Mouse (Mus musculus) lung, postnatal 14 days (tissue): ENCODE data around the gene Clcn7.
"Not testable (repeated sequence)": the region's sequence is repeated elsewhere in the genome, so short reads cannot be mapped to it uniquely, and the experiment has no call there.

Source experiments
- DNase-seq: peaks from one replicate; pipeline ENCODE4 v3.0.0; 2021

The Clcn7 gene

DNA sequence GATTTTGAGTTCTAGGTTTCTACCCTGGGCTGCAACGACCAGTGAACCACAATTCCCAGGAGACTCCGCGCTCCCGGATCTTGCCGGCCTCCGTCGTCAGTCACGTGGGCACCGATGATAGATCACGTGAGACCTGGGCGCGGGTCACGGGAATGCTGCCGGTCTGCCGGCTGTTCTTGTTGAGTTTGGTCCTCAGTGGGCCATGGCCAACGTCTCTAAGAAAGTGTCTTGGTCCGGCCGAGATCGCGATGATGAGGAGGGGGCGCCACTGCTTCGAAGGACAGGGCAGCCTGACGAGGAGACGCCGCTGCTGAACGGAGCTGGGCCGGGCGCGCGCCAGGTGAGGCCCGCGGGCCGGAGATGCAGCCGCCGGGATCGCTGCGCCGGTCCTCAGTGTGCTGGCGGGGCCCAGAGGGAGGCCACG is at the start of gene Clcn7:
Clcn7 (plus strand) TSS at position 117 of the 424 bp plus-strand sequence.
- peak; percentile 93 for DNase-seq

DNA sequence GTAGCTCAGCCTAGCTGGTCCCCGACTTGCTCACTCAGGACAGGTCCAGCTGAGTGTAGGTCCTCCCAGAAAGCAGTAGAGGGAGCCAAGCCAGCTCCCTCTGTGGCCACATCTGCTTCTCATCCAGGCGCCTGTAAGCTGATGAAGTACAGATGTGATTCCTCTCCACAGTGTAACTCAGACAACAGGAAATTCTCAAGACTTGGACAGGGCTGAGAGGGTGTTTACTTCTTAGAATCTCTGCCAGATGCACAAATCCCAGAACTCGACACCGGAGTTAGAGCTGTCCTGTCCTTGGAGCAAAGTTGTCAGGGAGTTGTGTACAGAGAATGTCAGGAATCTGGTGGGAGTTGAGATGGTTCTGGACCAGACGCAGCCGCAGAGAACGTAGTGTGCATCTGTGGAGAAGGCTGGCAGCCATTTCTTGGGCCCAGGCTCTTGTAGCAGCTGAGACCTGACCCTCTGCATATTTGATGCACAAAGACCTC is 49.7 kb upstream of the Clcn7 start, which contains the start of gene Tmem204:
Tmem204 (minus strand) TSS at position 148 of the 488 bp plus-strand sequence.
- peak; percentile 74 for DNase-seq

DNA sequence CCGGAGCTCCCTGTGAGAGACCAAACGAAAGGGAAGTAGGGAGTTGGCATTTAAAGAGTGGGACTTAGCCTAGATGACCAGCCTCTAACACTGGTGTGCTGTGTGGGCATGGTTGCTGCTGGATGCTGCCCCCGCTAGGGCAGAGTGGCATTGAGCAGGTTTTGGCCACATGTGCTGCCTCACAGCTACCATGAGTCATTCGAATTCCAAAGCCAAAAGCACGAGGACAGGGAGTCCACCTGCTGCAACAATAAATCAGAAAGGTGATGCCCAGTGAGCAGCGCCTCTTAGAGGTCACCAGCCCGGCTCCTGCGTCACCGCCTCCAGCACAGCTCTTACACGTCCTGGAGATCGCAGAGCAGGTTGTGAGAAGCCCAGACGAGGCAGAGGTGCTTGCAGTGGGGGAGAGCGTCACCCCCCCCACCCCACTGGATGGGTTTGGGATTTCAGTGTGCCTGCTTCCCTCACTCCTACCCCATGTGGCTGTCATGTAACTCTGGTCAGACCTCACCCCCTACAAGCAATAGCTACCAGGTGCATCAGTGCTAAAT is 48.3 kb upstream of the Clcn7 start:
- DNase-seq = no peak

DNA sequence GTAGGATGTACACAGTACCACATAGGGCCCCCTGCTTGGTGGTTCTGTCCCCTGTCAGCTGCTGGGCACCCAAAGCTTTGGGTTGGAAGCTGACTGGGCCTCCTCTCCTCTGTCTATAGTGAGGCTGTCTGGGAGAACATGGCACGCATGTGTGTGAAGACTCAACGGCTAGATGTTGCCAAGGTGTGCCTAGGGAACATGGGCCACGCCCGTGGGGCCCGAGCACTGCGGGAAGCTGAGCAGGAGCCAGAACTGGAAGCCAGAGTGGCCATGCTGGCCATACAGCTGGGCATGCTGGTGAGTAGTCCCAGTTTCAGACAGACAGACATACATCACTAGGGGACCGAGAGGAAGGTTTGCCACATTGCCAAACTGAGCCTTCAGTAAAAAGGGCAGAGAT is 46.5 kb upstream of the Clcn7 start:
- DNase-seq = no peak

DNA sequence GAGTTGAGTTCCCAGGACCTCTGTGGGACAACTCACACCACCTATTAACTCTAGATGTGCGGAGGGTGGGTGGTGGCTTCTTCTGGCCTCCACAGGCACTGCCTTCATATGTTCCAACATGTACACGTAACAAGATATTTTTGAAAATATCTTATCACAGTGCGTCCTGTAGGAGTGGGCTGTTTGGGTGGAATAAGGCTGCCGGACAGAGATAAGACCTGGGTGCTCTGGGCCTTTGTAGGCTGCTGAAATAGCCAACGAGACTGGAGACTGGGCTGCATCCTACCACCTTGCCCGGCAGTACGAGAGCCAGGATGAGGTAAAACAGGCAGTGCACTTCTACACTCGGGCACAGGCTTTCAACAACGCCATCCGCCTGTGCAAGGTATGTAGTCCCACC is 44.0 kb upstream of the Clcn7 start:
- DNase-seq = no peak

DNA sequence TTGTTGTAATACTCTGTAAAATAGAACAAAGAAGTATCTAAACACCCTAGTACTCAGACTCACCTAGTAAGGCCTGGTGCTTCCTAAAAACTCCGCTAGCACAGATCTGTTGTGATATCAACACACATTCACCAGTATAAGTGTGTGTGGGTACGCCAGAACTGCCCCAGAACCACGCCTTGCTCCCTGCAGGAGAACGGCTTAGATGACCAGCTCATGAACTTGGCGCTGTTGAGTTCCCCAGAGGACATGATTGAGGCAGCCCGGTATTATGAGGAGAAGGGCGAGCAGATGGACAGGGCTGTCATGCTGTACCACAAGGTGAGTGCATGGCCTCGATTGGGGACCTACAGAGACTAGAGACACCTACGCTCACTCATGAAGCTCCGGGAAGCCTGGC is 42.7 kb upstream of the Clcn7 start:
- DNase-seq = no peak

DNA sequence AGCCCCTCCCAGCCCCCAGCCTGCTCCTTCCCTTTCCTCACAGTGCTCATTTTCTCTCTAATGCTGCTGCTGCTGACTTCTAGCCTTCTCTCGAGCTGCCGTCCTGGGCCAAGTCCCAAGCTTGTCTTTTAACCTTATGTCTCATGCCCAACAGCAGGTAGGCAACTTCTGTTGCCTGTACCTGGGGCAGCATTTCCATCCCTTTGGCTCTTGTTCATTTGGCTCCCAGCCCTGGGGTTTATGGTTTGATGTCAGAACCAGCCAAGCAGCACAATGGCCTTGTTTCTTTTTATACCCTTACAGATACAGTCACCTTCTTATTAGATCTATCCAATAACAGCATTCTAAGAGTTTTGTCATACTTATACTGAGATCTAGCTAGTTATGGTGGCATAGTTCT is 37.0 kb upstream of the Clcn7 start:
- no peak for DNase-seq

DNA sequence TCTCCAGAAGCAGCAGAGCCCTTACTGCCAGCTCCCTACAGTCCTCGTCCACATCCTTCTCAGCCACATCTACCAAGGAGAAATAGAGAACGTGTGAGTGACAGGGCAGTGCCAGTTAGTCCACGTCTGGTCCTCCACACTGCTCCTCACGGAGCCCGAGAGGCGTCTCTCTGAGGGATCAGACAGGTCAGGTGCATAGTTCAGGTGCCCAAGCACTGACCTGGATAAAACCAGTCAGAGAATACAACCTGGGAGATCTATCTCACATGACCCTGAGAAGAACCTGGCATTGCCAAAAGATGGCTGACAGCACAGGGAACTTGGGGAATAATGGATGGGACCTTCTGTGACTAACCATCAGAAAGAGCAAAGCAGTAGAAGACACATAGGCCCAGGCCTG is 33.1 kb upstream of the Clcn7 start:
- no peak for DNase-seq

DNA sequence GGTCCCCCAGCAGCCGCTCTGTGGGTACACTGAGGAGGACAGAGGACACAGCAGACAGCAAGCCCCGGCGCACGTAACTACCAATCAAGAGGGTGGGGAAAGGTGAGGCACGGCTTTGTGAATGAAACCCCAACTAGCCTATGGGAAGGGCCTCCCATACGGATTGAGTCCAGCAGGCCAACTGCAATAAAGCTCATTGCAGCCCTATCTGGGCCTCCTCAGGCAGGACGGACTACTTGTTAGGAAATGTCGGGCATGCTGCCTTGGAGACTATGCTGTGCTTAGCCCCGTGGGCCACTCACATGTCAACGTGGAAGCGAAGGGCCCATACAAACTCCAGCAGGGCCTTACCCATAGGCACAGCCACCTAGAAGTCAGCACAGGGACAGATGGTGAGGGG is 31.9 kb upstream of the Clcn7 start:
- DNase-seq = no peak

DNA sequence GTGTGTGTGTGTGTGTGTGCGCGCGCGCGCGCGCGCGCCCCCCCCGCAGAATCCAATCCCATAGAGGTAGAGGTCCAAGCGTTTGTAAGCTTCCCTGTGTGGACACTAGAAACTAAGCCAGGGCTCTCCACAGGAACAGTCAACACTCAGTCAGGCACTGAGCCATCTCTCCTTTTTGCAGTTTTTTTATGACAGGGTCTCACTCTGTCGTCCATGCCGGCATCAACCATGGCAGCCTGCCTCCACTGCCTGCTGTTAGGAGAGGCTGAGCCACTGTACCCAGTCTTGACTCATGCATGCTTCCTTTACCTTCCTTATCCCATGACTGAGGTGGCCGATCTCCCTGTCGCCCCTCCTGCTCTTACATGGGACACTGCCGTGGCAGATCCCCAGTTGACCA is 25.4 kb upstream of the Clcn7 start:
- DNase-seq = no peak

DNA sequence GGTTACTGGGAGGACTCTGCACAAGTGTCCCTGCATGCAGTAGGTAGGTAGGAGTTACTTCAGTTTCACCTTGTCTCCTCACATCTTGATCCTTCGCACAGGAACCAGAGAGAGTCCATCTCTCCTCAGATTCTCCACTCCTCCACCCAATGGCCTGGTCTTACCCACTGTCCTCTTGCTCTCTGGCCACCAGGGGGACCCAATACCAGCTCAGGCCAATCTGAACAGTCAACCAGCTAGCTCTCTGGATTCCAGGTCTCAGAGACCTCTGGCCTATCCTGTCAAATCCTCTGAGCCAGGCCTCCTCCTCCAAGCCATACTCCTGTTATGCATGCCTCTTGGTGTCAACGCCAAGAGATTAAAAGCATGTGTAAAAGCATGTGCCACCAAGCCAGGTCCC is 23.6 kb upstream of the Clcn7 start:
- peak; percentile 55 for DNase-seq

DNA sequence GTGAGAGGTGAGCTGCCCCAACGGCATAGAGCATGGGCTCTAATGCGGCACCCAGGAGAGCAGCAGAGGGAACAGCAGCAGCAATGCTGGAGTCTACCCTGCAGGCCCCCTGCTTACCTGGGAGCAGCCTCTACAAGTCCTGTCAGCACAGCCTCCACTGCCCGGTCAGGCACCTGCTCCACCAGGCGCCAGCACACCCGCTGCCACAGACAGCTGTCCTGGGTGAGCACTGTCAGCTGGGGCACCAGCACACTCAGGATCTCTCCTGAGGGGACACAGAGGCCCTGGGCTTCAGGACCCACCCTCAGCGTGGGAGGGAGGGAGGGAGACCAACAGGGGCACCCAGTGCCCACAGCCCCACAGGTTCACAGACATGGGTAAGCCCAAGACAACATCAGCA is 22.6 kb upstream of the Clcn7 start:
- no peak for DNase-seq

DNA sequence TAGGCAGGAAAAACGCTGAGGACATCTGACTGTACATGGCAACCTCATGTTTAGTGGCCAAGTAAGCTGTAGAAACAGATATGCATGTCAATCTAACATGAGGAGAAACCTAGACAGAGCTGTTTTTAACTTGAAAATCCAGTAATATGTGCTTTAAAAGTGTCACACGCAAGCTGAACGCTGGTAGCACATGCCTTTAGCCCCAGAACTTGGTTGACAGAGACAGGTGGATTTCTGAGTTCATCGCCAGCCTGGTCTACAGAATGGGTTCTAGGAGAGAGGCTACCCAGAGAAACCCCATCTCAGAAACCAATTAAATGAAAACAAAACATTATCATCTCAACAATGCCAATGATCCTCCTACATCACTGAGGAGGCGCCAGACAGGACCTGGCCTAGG is 22.0 kb upstream of the Clcn7 start:
- no peak for DNase-seq

DNA sequence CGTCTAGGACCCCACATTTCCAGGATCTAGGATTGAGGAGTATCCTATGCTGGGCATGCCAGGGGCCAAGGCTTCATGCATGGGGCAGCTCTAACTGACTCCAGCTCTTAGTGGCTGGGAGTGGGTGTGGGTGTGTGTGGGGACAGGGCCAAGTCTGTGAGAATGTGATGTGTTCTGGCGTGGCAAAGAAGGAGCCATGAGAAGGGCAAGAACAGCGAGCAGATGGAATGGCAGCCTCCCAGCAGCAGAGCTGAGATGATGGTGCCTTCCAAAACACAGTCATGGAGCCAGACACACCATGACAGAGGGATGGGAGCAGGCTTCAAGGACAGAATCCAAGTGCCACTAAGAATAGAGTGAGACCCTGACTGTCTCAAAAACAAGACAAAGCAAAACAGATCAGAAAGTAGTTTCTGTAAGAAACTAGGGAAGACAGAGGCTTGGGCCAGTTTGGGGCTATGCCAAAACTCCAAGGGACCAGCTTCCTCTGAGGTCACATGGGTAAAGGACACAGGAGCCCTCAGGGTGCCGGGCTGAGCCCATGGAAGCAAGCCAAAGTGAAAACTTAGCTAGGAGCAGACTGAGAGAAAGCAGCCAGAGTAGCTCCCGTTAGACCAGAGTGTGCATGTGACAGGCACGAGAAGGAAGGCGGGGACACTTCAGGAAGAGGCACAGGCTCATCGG is 21.3 kb upstream of the Clcn7 start:
- peak; percentile 63 for DNase-seq

DNA sequence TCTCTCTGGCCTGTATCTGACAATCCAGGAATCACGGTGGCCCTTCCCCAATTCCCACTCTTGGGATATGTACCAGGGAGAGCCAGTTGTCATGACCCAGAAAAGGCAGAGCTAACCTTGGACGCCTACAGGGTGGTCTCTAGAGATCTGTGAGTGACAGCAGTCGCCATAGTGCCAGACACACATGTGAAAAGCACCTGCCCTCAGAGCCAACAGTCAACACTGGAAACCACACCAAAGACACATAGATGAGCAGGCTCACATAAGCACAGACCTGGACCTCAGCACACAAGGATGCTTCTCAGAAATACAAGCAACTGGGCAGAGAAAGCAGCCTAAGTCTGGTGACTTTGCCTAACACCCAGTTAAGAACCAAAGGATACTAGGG is 20.8 kb upstream of the Clcn7 start:
- DNase-seq = no peak

DNA sequence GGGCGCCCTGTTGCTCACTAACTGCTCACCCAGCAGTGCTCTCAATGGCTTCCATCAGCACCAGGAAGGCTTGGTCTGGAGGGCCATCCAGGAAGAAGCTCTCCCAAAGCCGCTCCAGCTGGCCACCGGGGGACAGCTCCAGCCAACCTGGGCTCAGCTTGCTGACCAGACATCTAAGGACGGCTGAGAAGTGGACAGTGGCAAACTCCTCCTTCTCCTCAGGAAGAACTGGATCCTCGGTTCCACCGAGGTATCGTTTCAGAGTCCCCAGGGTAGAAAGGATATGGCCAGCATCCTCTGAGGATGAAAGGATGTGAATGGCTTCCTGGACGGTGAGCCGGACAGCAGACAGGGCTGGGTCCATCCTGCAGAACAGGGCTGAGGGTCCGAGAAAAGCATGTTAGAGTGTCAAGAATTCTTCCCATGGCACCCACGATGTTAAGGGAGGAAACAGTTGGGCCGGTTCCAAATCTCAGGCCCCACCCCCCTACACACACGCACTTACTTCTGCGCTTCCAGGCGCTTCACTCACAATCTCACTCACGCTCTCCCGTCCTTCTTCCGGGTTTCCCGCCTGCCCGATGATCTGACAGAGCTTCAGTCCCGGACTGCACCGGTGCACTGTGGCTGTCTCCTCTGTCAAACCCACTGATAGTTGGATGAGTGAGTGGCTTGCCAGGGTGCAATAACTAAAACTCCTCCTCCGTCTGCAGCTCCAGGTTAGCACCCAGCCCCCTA is 18.1 kb upstream of the Clcn7 start:
- DNase-seq = no peak

DNA sequence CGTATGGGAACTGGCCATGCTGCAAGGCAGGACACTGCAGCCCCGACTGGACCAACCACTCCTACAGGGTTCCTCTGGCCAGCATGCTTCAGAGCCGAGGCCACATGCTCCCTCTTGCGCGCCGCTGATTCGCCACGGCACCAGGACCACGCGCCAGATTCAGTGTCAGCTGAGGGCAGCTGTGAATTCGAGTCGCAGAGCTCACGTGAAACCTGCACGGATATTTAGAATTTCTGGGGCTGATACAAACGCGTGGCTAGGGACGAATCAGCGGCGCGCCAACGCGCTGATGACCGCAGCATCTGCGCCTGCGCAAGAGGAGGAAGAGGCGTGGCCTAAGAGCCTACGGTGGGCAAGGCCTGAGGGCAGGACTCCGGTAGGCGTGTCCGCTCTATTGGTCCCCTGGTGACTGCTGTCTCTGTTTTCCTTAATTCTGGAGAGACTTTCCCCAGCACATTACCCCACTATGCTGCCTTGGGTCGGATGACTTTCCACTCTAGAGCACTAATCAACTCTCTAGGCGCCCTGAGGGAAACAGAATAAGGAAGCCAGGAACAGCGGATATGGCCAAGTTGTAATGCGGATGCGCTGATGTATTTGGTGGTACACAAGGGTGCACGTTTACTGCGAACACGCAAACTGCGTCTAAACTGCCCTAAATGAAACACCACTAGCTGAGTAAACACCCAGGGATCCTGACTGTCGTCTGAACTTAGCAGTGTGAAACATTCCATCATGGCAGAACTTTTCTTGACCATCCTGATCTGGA is 17.3 kb upstream of the Clcn7 start, which contains the start of gene Telo2:
Telo2 (minus strand) TSS at position 304 of the 769 bp plus-strand sequence.
- peak; percentile 96 for DNase-seq

DNA sequence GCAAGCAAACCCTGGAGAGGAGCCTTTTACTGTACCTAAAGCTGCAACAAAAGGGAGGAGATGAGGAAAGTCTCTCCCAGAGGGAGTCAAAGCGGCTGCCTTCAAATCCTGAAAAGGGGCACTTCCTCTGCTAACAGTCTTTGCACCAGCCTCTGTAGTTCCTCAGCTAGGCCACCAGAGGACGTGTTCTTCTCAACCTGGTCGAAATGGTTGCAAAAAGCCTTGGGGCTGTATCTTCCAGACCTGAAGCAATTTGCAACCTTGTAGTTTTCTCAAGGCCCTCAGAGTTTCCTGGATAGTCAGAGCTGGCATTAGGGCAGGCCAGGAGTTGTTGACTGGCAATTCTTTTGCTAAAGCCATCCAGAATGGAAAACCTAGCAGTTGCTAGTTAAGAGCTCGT is 15.9 kb upstream of the Clcn7 start:
- DNase-seq = peak; percentile 14

DNA sequence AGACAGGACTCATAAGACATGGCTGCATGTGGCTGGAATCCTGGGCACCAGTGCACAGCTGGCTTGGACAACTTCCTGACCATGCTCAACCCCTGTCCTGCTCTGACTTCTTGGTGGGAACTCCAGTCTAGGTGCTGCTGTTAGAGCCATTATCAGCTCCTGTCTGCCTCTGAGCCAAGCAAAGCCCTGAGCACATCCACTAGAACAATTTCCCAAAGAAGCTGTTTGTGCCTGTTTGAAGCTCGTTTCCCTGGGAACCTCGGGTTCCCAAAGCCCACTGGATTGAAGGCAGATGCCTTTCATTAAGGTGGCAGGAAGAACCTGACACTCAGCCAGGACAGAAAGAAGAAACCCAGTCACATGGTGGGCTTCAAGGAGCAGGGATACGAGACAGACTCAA is 12.8 kb upstream of the Clcn7 start, which contains the start of gene Ptx4:
Ptx4 (plus strand) TSS at position 355 of the 400 bp plus-strand sequence.
- DNase-seq = no peak

DNA sequence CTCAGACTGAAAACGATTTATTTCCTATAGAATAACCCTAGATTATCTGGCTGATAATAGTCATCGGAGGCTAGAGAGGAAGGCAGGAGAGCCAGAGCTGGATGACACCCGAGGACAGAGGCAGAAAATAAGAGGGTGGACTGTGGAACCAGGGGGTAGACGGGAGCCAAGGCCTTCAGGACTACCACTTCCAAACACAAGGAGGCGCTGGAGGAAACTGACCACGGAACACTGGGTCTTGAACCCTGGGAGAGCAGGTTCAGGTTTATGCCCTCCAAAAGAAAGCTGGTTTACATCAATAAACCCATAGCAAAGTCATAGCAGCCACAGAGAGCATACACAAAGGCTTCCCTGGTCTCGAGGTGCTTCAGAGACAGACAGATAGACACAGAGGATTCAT is 9.2 kb upstream of the Clcn7 start:
- peak; percentile 14 for DNase-seq

DNA sequence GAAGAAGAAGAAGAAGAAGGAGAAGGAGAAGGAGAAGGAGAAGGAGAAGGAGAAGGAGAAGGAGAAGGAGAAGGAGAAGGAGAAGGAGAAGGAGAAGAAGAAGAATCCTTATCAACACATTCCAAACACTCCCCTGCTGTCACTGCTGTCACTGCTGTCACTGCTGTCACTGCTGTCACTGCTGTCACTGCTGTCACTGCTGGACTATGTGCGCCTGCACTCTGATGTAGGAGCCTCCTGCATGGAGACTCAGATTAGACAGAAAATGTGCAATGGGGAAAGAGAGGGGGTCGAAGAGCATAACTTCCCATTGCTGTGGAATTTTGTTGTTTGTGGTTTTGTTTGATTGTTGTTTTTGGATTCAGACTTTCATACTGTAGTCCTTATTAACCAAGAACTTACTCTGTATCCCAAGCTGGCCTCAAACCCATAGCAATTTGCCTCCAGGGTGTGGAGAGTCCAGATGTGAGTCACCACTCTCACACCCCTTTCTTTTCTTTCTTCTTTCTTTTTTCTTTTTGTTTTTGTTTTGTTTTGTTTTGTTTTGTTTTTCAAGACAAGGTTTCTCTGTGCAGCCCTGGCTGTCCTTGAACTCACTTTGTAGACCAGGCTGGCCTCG is 7.6 kb upstream of the Clcn7 start:
- not testable (repeated sequence) for DNase-seq

DNA sequence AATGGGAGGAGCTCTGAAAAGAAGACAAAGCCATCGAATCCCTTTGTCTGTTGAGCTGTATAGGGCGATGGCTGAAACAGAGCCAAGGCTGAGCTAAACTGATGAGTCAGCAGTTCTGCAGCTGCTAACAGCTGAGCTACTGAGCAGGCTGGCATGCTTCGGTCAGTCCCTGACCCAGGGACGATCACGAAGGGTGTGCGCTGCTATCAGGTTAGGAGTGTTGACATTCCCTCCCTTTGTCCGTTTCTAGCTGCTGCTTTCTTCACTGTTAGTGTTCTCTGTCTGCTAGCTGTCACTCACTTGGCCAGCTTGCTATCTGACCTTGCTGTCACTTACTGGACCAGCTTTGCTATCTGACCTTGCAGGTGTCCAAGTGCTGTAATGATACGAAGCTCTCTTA is 6.1 kb upstream of the Clcn7 start:
- DNase-seq = no peak

DNA sequence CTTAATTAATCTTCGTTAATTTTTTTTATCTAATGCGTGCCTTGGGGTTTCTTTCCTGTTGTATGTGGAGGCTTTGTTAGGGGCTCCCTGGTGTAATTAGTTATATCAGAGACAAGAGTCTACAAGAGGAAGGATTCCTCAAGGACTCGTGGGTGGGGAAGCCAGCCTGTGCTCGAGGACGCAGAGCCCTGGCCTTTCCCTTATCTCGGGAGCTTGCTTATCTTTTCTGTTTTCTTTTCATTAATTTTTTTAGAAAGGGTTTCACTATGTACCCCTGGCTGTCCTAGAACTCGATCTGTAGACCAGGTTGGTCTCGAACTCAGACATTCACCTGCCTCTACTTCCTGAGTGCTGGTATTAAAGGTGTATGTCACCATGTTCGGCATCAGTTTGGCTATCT is 5.5 kb upstream of the Clcn7 start:
- no peak for DNase-seq
